21 mouse cellular contexts compared by ENCODE assay signal in genomic region chr11:84553821-84554450, GRCm38 (mm10). TPM values are rescaled to one million over a fixed set of nuclear protein-coding genes. Genes with fewer than 3 reads are reported as not detected.
DNase-seq lines count a peak whose midpoint lies in the region; ATAC-seq and TF ChIP-seq lines count a peak whose summit lies in the region.
"Had no signal": no experiment of that assay in that cellular context is flagged by ENCODE, and none has a peak within 500 bp of the region (broad histone marks: within the 10 kb centered on the region; RNA-seq: fewer than 3 reads in every experiment).

No protein-coding gene starts in this region.

- WGBS in lung, postnatal 0 days: 72% methylated on average over 14 of the region's 14 CpGs

- no peaks in the 10 kb centered on the region for H3K4me1 ChIP-seq in lung, postnatal 0 days (ENCODE audit: insufficient read depth, low read depth, low read length)
- H3K4me1 ChIP-seq: heart, embryonic 15.5 days; liver, embryonic 13.5 days had no signal

- no peak for TF ChIP-seq EP300 in lung, postnatal 0 days (IDR thresholded peaks at IDR 0.05)

- H3K36me3 ChIP-seq in lung, postnatal 0 days (ENCODE audit: insufficient read depth, low read length): no peaks in the 10 kb centered on the region
- H3K36me3 ChIP-seq: embryonic facial prominence, embryonic 10.5 days; heart, embryonic 15.5 days; liver, embryonic 13.5 days had no signal

- H3K4me2 ChIP-seq in lung, postnatal 0 days (replicated peaks; ENCODE audit: low read depth, low read length): no peak overlapping the region
- H3K4me2 ChIP-seq: heart, embryonic 15.5 days; liver, embryonic 13.5 days; lung, embryonic 14.5 days had no signal

- DNase-seq in left cerebral cortex, postnatal 4 days: peak; percentile 89
- DNase-seq in left cerebral cortex, adult 9 months (ENCODE audit: low spot score in 2 of 2): no peak
- DNase-seq in cerebellum, adult 11-12 months: peak; percentile 83
- DNase-seq in cerebellum, adult 9-11 months: peak; percentile 84
- DNase-seq in adrenal gland, adult 2 months: no peak
- DNase-seq in kidney, postnatal 36 days: no peak
- DNase-seq in lung, postnatal 0 days (ENCODE audit: low spot score): no peak
- DNase-seq: gastrocnemius, postnatal 25 days; heart, adult 2 months; heart, postnatal 4 days; kidney, adult 8-10 months; kidney, postnatal 14 days; liver, embryonic 13.5 days; lung, embryonic 14.5 days; lung, postnatal 4 days; retina, postnatal 1 day; right cerebral cortex, postnatal 4 days had no signal

- no peaks in the 10 kb centered on the region for H3K27me3 ChIP-seq in lung, postnatal 0 days (replicated peaks; ENCODE audit: insufficient read depth, low read length)

- H3K4me3 ChIP-seq in lung, postnatal 0 days (ENCODE audit: low read depth, low read length): no peak overlapping the region
- H3K4me3 ChIP-seq: embryonic facial prominence, embryonic 10.5 days; heart, adult 2 months; heart, embryonic 15.5 days; liver, embryonic 13.5 days had no signal

- no peak for TF ChIP-seq CTCF in lung, postnatal 0 days (IDR thresholded peaks at IDR 0.05)

- H3K9ac ChIP-seq in lung, postnatal 0 days (replicated peaks; ENCODE audit: low read depth): no peak overlapping the region
- H3K9ac ChIP-seq: heart, embryonic 15.5 days; liver, embryonic 13.5 days; lung, embryonic 14.5 days had no signal

- intact Hi-C loops in left cerebral cortex, postnatal 4 days (cut with DNase I): no loop called here

- H3K27ac ChIP-seq in lung, postnatal 0 days (ENCODE audit: low read length): no peak overlapping the region
- H3K27ac ChIP-seq: embryonic facial prominence, embryonic 10.5 days; heart, adult 2 months; heart, embryonic 15.5 days; liver, embryonic 13.5 days had no signal

- ATAC-seq in lung, postnatal 0 days: no peak

- no peaks in the 10 kb centered on the region for H3K9me3 ChIP-seq in lung, postnatal 0 days (ENCODE audit: low read length)
- H3K9me3 ChIP-seq: embryonic facial prominence, embryonic 10.5 days; heart, embryonic 15.5 days had no signal

RNA-seq across cellular contexts. Expression of gene Lhx1, which starts 28.6 kb away (rescaled TPM):
- 1 to 10 TPM; 1.5 to 1.6 TPM for total RNA-seq in left cerebral cortex, postnatal 4 days (2021)
- not detected for total RNA-seq in adrenal gland, adult 2 months (2021)
- polyA plus RNA-seq in adrenal gland, adult 2 months (2012; rRNA removed): not detected in 2 replicates
- 0.26 TPM in 2 replicates for polyA plus RNA-seq in lung, postnatal 0 days (2015; fragmentation: Nextera tagmentation; extraction: Ambion mirVana)
- total RNA-seq: adrenal gland, adult 18-20 months; gastrocnemius, postnatal 25 days; heart, adult 2 months; heart, postnatal 4 days; left cerebral cortex, adult 18-20 months had no signal
- polyA plus RNA-seq: heart, adult 2 months; heart, embryonic 15.5 days; lung, embryonic 14.5 days had no signal

RNA-seq across cellular contexts. Expression of gene Aatf, which starts 40.6 kb away (rescaled TPM):
- total RNA-seq in left cerebral cortex, postnatal 4 days (2021): 10 to 100 TPM; 28.1 to 29.7 TPM
- 10 to 100 TPM; 21.1 to 24.8 TPM for total RNA-seq in adrenal gland, adult 2 months (2021)
- polyA plus RNA-seq in adrenal gland, adult 2 months (2012; rRNA removed): 4.1 and 7.2 TPM in 2 replicates
- polyA plus RNA-seq in lung, postnatal 0 days (2015; fragmentation: Nextera tagmentation; extraction: Ambion mirVana): 19.4 and 20.9 TPM in 2 replicates

Comparison
In these comparisons a context has a peak if more than half of its experiments do, and no peak if none do; other contexts are left out.
1. DNase-seq: peak in left cerebral cortex, postnatal 4 days (single experiment), cerebellum, adult 11-12 months (single experiment) and cerebellum, adult 9-11 months (single experiment); none in left cerebral cortex, adult 9 months (0 of 2), adrenal gland, adult 2 months (single experiment), kidney, postnatal 36 days (0 of 2) and lung, postnatal 0 days (single experiment).